29 mouse cellular contexts compared by ENCODE assay signal in the genomic region with DNA sequence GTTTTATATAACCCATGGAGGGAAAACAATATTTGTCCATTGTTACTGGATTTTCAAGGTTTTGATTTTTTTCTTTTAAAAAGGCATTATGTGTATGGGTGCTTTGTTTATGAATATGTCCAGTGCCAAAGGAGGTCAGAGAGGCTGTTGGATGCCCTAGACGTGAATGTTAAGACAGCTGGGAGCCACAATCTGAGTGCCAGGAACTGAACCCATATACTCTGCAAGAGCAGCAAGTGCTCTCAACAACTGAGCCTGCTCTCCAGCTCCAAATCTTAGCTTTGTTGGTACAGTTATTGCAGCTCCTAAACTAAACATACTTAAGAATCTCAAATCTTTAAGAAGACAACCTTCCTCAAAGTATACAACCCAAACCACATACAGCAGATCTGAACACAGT. TPM values are rescaled to one million over a fixed set of nuclear protein-coding genes. Genes with fewer than 3 reads are reported as not detected.
A peak's percentile ranks its signal among the peaks of the same experiment; 100 is the strongest.
DNase-seq lines count a peak whose midpoint lies in the region; ATAC-seq and TF ChIP-seq lines count a peak whose summit lies in the region.
"Had no signal": no experiment of that assay in that cellular context is flagged by ENCODE, and none has a peak within 500 bp of the region (broad histone marks: within the 10 kb centered on the region; RNA-seq: fewer than 3 reads in every experiment).

No protein-coding gene starts in this region.

- TF ChIP-seq CTCF in gastrocnemius, adult 2 months (IDR thresholded peaks at IDR 0.05): no peak
- TF ChIP-seq CTCF in heart, adult 2 months (IDR thresholded peaks at IDR 0.05): no peak
- TF ChIP-seq CTCF in lung, postnatal 0 days (IDR thresholded peaks at IDR 0.05): no peak
- no peak for TF ChIP-seq CTCF in bone marrow macrophage, adult 2 months (IDR thresholded peaks at IDR 0.05; ENCODE audit: low read depth, low read length)

- TF ChIP-seq POLR2A in heart, adult 2 months (IDR thresholded peaks at IDR 0.05; ENCODE audit: insufficient read depth, low read depth, low read length): no peak
- no peak for TF ChIP-seq POLR2A in bone marrow macrophage, adult 2 months (IDR thresholded peaks at IDR 0.05; ENCODE audit: borderline replicate concordance, low read depth, low read length)

- H3K9ac ChIP-seq in heart, adult 2 months (ENCODE audit: low read depth, low read length): no peak overlapping the region
- no peak overlapping the region for H3K9ac ChIP-seq in lung, postnatal 0 days (replicated peaks; ENCODE audit: low read depth)
- H3K9ac ChIP-seq: embryonic facial prominence, embryonic 13.5 days; embryonic facial prominence, embryonic 15.5 days; forebrain, embryonic 12.5 days had no signal

- TF ChIP-seq EP300 in heart, adult 2 months (IDR thresholded peaks at IDR 0.05; ENCODE audit: insufficient read depth, low read depth, low read length): no peak
- TF ChIP-seq EP300 in lung, postnatal 0 days (IDR thresholded peaks at IDR 0.05): no peak

- H3K4me3 ChIP-seq in gastrocnemius, adult 2 months: no peak overlapping the region
- H3K4me3 ChIP-seq in heart, adult 2 months: no peak overlapping the region
- H3K4me3 ChIP-seq in lung, postnatal 0 days (ENCODE audit: low read depth, low read length): no peak overlapping the region
- no peak overlapping the region for H3K4me3 ChIP-seq in bone marrow macrophage, adult 2 months (ENCODE audit: insufficient read depth, low read length)
- H3K4me3 ChIP-seq: embryonic facial prominence, embryonic 13.5 days; embryonic facial prominence, embryonic 15.5 days; erythroblast, embryonic 14.5 days; forebrain, embryonic 10.5 days; forebrain, embryonic 12.5 days had no signal

- H3K4me1 ChIP-seq in heart, adult 2 months (ENCODE audit: control insufficient read depth, insufficient read depth, low read length): peaks cover 15% of the 10 kb centered on the region
- peaks cover 15% of the 10 kb centered on the region; the same call in 1 of the 2 replicates for H3K4me1 ChIP-seq in lung, postnatal 0 days (ENCODE audit: insufficient read depth, low read depth, low read length)
- peaks cover 37% of the 10 kb centered on the region for H3K4me1 ChIP-seq in bone marrow macrophage, adult 2 months (ENCODE audit: control insufficient read depth, insufficient read depth, low read length)

- H3K4me2 ChIP-seq in lung, postnatal 0 days (replicated peaks; ENCODE audit: low read depth, low read length): no peak overlapping the region
- H3K4me2 ChIP-seq: embryonic facial prominence, embryonic 13.5 days; embryonic facial prominence, embryonic 15.5 days; forebrain, embryonic 12.5 days had no signal

- no peaks in the 10 kb centered on the region for H3K27me3 ChIP-seq in heart, adult 2 months (ENCODE audit: control insufficient read depth, insufficient read depth, low read length)
- no peaks in the 10 kb centered on the region for H3K27me3 ChIP-seq in lung, postnatal 0 days (replicated peaks; ENCODE audit: insufficient read depth, low read length)
- H3K27me3 ChIP-seq: CH12.LX; embryonic facial prominence, embryonic 13.5 days; embryonic facial prominence, embryonic 15.5 days; forebrain, embryonic 12.5 days; Patski had no signal

- H3K79me2 ChIP-seq in heart, adult 2 months (replicated peaks; ENCODE audit: control insufficient read depth, insufficient read depth, low read length): peaks cover 5% of the 10 kb centered on the region

- peaks cover 9% of the 10 kb centered on the region for H3K36me3 ChIP-seq in heart, adult 2 months (ENCODE audit: control insufficient read depth, insufficient read depth, low read length)
- H3K36me3 ChIP-seq in lung, postnatal 0 days (ENCODE audit: insufficient read depth, low read length): no peaks in the 10 kb centered on the region
- H3K36me3 ChIP-seq: embryonic facial prominence, embryonic 13.5 days; embryonic facial prominence, embryonic 15.5 days; forebrain, embryonic 10.5 days; forebrain, embryonic 12.5 days; G1E had no signal

- DNase-seq in gastrocnemius, adult 2 months: no peak
- no peak for DNase-seq in gastrocnemius, postnatal 14 days
- no peak for DNase-seq in heart, adult 2 months
- no peak for DNase-seq in heart, adult 9 months (ENCODE audit: low spot score in 2 of 2)
- DNase-seq in lung, postnatal 0 days (ENCODE audit: low spot score): no peak
- no peak for DNase-seq in lung, postnatal 4 days
- DNase-seq: adrenal gland, adult 8-10 months; adrenal gland, postnatal 14 days; adrenal gland, postnatal 36 days; B cell, adult 2 months; cerebellum, adult 11 months; cerebellum, adult 18-20 months; cerebellum, adult 8-10 months; cerebellum, adult 9-11 months; cerebellum, postnatal 14 days; cerebellum, postnatal 36 days; embryo, embryonic 11 days had no signal

- WGBS in heart, adult 2 months: 68% methylated on average over 1 of the region's 1 CpGs
- WGBS in lung, postnatal 0 days: 25% methylated on average over 1 of the region's 1 CpGs

- peak overlapping the region; percentile 56; the same call in 1 of the 2 replicates for H3K27ac ChIP-seq in gastrocnemius, adult 2 months
- peak overlapping the region; percentile 8; the same call in 1 of the 2 replicates for H3K27ac ChIP-seq in heart, adult 2 months
- peak overlapping the region; percentile 20; the same call in 1 of the 2 replicates for H3K27ac ChIP-seq in lung, postnatal 0 days (ENCODE audit: low read length)
- H3K27ac ChIP-seq in bone marrow macrophage, adult 2 months (ENCODE audit: insufficient read depth, low read depth, low read length): peak overlapping the region; percentile 36
- H3K27ac ChIP-seq: embryonic facial prominence, embryonic 13.5 days; embryonic facial prominence, embryonic 15.5 days; forebrain, embryonic 10.5 days; forebrain, embryonic 12.5 days had no signal

- no peaks in the 10 kb centered on the region for H3K9me3 ChIP-seq in lung, postnatal 0 days (ENCODE audit: low read length)
- H3K9me3 ChIP-seq: embryonic facial prominence, embryonic 13.5 days; embryonic facial prominence, embryonic 15.5 days; forebrain, embryonic 10.5 days; forebrain, embryonic 12.5 days; G1E had no signal

- no peak for ATAC-seq in lung, postnatal 0 days
- ATAC-seq: activated CD4-positive, CD25-positive, alpha-beta regulatory T cell, adult 4 months; CD4-positive, CD25-positive, alpha-beta regulatory T cell, adult 4 months; forebrain, embryonic 14.5 days; Patski had no signal

- intact Hi-C loops in gastrocnemius, adult 2 months (cut with DNase I): no loop called here
- intact Hi-C loops in gastrocnemius, postnatal 14 days (cut with DNase I; ENCODE audit: low total_unique reads): no loop called here
- intact Hi-C loops in heart, adult 2 months (cut with DNase I): no loop called here

RNA-seq across cellular contexts. Expression of a gene that starts 59.0 kb away (rescaled TPM):
- total RNA-seq in gastrocnemius, adult 2 months (2021): 100 to 1,000 TPM in 1 of 2 experiments, 10 to 100 TPM in 1; 91.5 to 112 TPM
- 100 to 1,000 TPM in 1 of 2 experiments, 10 to 100 TPM in 1; 76.2 to 100 TPM for total RNA-seq in gastrocnemius, postnatal 14 days (2021)
- 100 to 1,000 TPM in 1 of 2 experiments, 10 to 100 TPM in 1; 91.6 to 102 TPM for total RNA-seq in heart, adult 2 months (2021)
- polyA plus RNA-seq in heart, adult 2 months (2012; rRNA removed): 92.3 and 142 TPM in 2 replicates
- polyA plus RNA-seq in lung, postnatal 0 days (2015; fragmentation: Nextera tagmentation; extraction: Ambion mirVana): 98.5 and 115 TPM in 2 replicates
- 133 and 157 TPM in 2 replicates for polyA plus RNA-seq in bone marrow macrophage, adult 2 months (2012; ENCODE audit: insufficient read depth, insufficient read length, missing spikeins)
